Mouse (Mus musculus): ENCODE data around the gene Gm9049. TPM values are rescaled to one million over a fixed set of nuclear protein-coding genes. Genes with fewer than 3 reads are reported as not detected.
"Not testable (repeated sequence)": the region's sequence is repeated elsewhere in the genome, so short reads cannot be mapped to it uniquely, and the experiment has no call there.

Gene Gm9049
- polyA plus RNA-seq (2014; fragmentation: Nextera tagmentation; extraction: Ambion mirVana), result 0.07 TPM in 1 of 2 replicates, not detected in the other

DNA sequence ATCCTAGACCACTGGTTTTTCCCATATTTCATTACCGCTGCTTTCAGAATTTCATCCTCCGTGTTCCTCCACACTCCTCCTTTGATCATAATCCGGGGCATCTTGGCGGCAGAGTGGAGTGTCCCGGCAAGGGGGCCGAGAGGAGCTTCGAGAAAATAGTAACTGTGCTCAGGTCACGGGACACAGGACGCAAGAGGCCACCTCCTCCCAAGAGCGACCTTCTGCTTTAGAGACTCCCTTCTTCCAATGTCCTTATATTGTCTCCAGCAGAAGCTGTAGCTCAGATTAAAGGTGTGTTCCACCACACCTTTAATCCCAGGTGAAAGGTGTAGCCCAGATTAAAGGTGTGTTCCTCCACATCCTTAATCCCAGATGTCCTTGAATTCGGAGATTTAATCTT lies at the start of gene Gm9049:
Gene Gm9049 (minus strand): TSS at position 101 of the 400 bp plus-strand sequence.
- not testable (repeated sequence) for H3K4me3 ChIP-seq (ENCODE audit: low read depth, low read length); H3K4me1 ChIP-seq (replicated peaks; ENCODE audit: control insufficient read depth, insufficient read depth, low read length); DNase-seq (ENCODE audit: low spot score); H3K27ac ChIP-seq (ENCODE audit: low read depth, low read length); H3K9me3 ChIP-seq (ENCODE audit: control insufficient read depth, low read length); H3K4me2 ChIP-seq (replicated peaks; ENCODE audit: low read depth, low read length); H3K36me3 ChIP-seq (ENCODE audit: control insufficient read depth, insufficient read depth, low read length); H3K9ac ChIP-seq (ENCODE audit: low read depth, low read length); ATAC-seq (ENCODE audit: low FRiP score); H3K27me3 ChIP-seq (ENCODE audit: control insufficient read depth, insufficient read depth, low read length)
- WGBS, result 100% methylated on average over 1 of the region's 11 CpGs

DNA sequence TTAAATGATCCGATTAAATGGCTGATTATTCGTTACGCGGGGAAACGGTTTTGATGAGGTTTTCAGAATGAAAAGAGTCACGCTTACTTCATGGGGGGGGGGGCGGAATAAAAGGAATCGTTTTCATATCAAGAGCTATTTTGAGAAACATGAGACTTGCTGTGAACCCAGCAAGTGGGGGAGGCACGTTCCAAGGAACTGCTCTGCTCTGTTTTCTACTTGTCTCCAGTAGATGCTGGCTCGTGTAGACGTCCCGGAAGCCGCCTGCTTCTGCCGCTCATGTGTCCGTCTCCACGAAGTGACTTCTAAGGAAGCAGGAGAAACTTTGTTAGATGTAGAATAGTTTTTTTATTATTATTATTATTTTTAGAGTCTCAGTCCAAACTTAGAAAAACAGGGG lies 46.0 kb upstream of the Gm9049 start:
- 87% methylated on average over 16 of the region's 16 CpGs for WGBS
- ATAC-seq (ENCODE audit: low FRiP score), result no peak
- H3K4me1 ChIP-seq (replicated peaks; ENCODE audit: control insufficient read depth, insufficient read depth, low read length), result no peaks in the 10 kb centered on the region
- no peak overlapping the region for H3K27ac ChIP-seq (ENCODE audit: low read depth, low read length)
- H3K27me3 ChIP-seq (ENCODE audit: control insufficient read depth, insufficient read depth, low read length), result no peaks in the 10 kb centered on the region
- no peak overlapping the region for H3K4me3 ChIP-seq (ENCODE audit: low read depth, low read length)
- no peaks in the 10 kb centered on the region for H3K9me3 ChIP-seq (ENCODE audit: control insufficient read depth, low read length)
- no peak overlapping the region for H3K4me2 ChIP-seq (replicated peaks; ENCODE audit: low read depth, low read length)
- no peak for DNase-seq (ENCODE audit: low spot score)
- H3K9ac ChIP-seq (ENCODE audit: low read depth, low read length), result no peak overlapping the region
- no peaks in the 10 kb centered on the region for H3K36me3 ChIP-seq (ENCODE audit: control insufficient read depth, insufficient read depth, low read length)

DNA sequence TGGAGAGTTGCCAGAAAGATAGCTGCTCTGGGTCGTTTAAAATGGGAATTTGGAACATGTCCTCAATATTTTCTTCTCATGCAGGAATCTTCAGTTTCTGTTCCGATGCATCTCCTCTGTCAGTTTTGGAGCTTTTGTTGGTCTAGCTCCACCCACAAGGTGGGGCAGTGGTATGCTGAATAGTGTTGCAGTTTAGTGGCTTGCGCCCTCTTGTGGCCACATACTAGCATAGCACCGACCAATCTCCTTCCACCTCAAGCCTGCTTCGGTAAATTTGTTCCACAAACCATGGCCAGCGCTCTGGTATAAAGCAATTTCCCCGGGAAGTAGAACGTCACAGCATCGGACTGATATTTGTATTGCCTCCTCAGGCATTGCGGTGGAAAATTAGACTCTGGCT lies 16.5 kb upstream of the Gm9049 start:
- H3K4me3 ChIP-seq (ENCODE audit: low read depth, low read length), result no peak overlapping the region
- peak overlapping the region; percentile 15; the same call in 1 of the 2 replicates for H3K4me2 ChIP-seq (replicated peaks; ENCODE audit: low read depth, low read length)
- no peaks in the 10 kb centered on the region for H3K4me1 ChIP-seq (replicated peaks; ENCODE audit: control insufficient read depth, insufficient read depth, low read length)
- 11% methylated on average over 10 of the region's 10 CpGs for WGBS
- peak; percentile 91 for DNase-seq (ENCODE audit: low spot score)
- H3K36me3 ChIP-seq (ENCODE audit: control insufficient read depth, insufficient read depth, low read length), result no peaks in the 10 kb centered on the region
- H3K9me3 ChIP-seq (ENCODE audit: control insufficient read depth, low read length), result no peaks in the 10 kb centered on the region
- ATAC-seq (ENCODE audit: low FRiP score), result peak; percentile 93
- no peak overlapping the region for H3K9ac ChIP-seq (ENCODE audit: low read depth, low read length)
- H3K27ac ChIP-seq (ENCODE audit: low read depth, low read length), result no peak overlapping the region
- H3K27me3 ChIP-seq (ENCODE audit: control insufficient read depth, insufficient read depth, low read length), result no peaks in the 10 kb centered on the region

DNA sequence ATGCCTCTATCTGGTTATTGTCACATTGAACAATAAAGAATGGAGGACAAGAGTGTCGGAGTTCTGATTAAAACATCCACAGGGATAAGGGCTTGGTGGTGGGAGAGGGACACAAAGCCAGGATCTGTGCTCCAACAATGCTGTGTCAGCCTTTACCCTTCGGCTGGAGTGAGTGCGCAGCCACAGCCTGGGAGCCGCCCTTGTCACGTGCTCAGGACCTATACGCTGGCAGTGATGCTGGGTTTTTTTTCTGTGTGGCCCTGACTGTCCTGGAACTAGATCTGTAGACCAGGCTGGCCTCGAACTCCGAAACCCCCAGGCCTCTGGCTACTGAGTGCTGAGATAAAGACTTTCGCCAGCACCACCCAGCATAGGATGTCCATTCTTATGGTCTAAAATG lies 15.6 kb upstream of the Gm9049 start:
- no peak overlapping the region for H3K27ac ChIP-seq (ENCODE audit: low read depth, low read length)
- DNase-seq (ENCODE audit: low spot score) (no peak), ATAC-seq (ENCODE audit: low FRiP score) (no peak)
- no peak overlapping the region for H3K4me3 ChIP-seq (ENCODE audit: low read depth, low read length)
- no peaks in the 10 kb centered on the region for H3K4me1 ChIP-seq (replicated peaks; ENCODE audit: control insufficient read depth, insufficient read depth, low read length)
- H3K4me2 ChIP-seq (replicated peaks; ENCODE audit: low read depth, low read length), result no peak overlapping the region
- H3K9ac ChIP-seq (ENCODE audit: low read depth, low read length), result no peak overlapping the region
- no peaks in the 10 kb centered on the region for H3K27me3 ChIP-seq (ENCODE audit: control insufficient read depth, insufficient read depth, low read length)
- WGBS, result 90% methylated on average over 9 of the region's 9 CpGs
- H3K36me3 ChIP-seq (ENCODE audit: control insufficient read depth, insufficient read depth, low read length), result no peaks in the 10 kb centered on the region
- no peaks in the 10 kb centered on the region for H3K9me3 ChIP-seq (ENCODE audit: control insufficient read depth, low read length)

DNA sequence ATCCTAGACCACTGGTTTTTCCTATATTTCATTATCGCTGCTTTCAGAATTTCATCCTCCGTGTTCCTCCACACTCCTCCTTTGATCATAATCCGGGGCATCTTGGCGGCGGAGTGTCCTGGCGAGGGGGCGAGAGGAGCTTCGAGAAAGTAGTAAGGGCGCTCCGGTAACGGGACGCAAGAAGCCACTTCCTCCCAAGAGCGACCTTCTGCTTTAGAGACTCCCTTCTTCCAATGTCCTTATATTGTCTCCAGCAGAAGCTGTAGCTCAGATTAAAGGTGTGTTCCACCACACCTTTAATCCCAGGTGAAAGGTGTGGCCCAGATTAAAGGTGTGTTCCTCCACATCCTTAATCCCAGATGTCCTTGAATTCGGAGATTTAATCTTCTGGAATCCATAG lies 5.3 kb downstream of the Gm9049 start, which contains the start of gene Gm9048:
Gene Gm9048 (minus strand): TSS at position 101 of the 400 bp plus-strand sequence.
- not testable (repeated sequence) for H3K9me3 ChIP-seq (ENCODE audit: control insufficient read depth, low read length); H3K4me1 ChIP-seq (replicated peaks; ENCODE audit: control insufficient read depth, insufficient read depth, low read length); DNase-seq (ENCODE audit: low spot score); H3K27me3 ChIP-seq (ENCODE audit: control insufficient read depth, insufficient read depth, low read length); H3K27ac ChIP-seq (ENCODE audit: low read depth, low read length); ATAC-seq (ENCODE audit: low FRiP score); H3K4me2 ChIP-seq (replicated peaks; ENCODE audit: low read depth, low read length); H3K9ac ChIP-seq (ENCODE audit: low read depth, low read length); H3K36me3 ChIP-seq (ENCODE audit: control insufficient read depth, insufficient read depth, low read length); H3K4me3 ChIP-seq (ENCODE audit: low read depth, low read length)
- 100% methylated on average over 1 of the region's 14 CpGs for WGBS

DNA sequence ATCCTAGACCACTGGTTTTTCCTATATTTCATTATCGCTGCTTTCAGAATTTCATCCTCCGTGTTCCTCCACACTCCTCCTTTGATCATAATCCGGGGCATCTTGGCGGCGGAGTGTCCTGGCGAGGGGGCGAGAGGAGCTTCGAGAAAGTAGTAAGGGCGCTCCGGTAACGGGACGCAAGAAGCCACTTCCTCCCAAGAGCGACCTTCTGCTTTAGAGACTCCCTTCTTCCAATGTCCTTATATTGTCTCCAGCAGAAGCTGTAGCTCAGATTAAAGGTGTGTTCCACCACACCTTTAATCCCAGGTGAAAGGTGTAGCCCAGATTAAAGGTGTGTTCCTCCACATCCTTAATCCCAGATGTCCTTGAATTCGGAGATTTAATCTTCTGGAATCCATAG lies 10.8 kb downstream of the Gm9049 start, which contains the start of gene Gm9046:
Gene Gm9046 (minus strand): TSS at position 101 of the 400 bp plus-strand sequence.
- not testable (repeated sequence) for H3K4me3 ChIP-seq (ENCODE audit: low read depth, low read length); H3K4me2 ChIP-seq (replicated peaks; ENCODE audit: low read depth, low read length); H3K36me3 ChIP-seq (ENCODE audit: control insufficient read depth, insufficient read depth, low read length); H3K27me3 ChIP-seq (ENCODE audit: control insufficient read depth, insufficient read depth, low read length); H3K27ac ChIP-seq (ENCODE audit: low read depth, low read length); H3K4me1 ChIP-seq (replicated peaks; ENCODE audit: control insufficient read depth, insufficient read depth, low read length); H3K9me3 ChIP-seq (ENCODE audit: control insufficient read depth, low read length); DNase-seq (ENCODE audit: low spot score); ATAC-seq (ENCODE audit: low FRiP score); H3K9ac ChIP-seq (ENCODE audit: low read depth, low read length)
- no CpG with 5 or more reads among the region's 14 CpGs for WGBS

DNA sequence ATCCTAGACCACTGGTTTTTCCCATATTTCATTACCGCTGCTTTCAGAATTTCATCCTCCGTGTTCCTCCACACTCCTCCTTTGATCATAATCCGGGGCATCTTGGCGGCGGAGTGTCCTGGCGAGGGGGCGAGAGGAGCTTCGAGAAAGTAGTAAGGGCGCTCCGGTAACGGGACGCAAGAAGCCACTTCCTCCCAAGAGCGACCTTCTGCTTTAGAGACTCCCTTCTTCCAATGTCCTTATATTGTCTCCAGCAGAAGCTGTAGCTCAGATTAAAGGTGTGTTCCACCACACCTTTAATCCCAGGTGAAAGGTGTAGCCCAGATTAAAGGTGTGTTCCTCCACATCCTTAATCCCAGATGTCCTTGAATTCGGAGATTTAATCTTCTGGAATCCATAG lies 16.2 kb downstream of the Gm9049 start, which contains the start of gene Gm9045:
Gene Gm9045 (minus strand): TSS at position 101 of the 400 bp plus-strand sequence.
- not testable (repeated sequence) for H3K9ac ChIP-seq (ENCODE audit: low read depth, low read length); H3K4me3 ChIP-seq (ENCODE audit: low read depth, low read length); H3K4me2 ChIP-seq (replicated peaks; ENCODE audit: low read depth, low read length); H3K4me1 ChIP-seq (replicated peaks; ENCODE audit: control insufficient read depth, insufficient read depth, low read length); ATAC-seq (ENCODE audit: low FRiP score); DNase-seq (ENCODE audit: low spot score); H3K27me3 ChIP-seq (ENCODE audit: control insufficient read depth, insufficient read depth, low read length); H3K27ac ChIP-seq (ENCODE audit: low read depth, low read length); H3K36me3 ChIP-seq (ENCODE audit: control insufficient read depth, insufficient read depth, low read length); H3K9me3 ChIP-seq (ENCODE audit: control insufficient read depth, low read length)
- no CpG with 5 or more reads among the region's 14 CpGs for WGBS

DNA sequence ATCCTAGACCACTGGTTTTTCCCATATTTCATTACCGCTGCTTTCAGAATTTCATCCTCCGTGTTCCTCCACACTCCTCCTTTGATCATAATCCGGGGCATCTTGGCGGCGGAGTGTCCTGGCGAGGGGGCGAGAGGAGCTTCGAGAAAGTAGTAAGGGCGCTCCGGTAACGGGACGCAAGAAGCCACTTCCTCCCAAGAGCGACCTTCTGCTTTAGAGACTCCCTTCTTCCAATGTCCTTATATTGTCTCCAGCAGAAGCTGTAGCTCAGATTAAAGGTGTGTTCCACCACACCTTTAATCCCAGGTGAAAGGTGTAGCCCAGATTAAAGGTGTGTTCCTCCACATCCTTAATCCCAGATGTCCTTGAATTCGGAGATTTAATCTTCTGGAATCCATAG lies 21.6 kb downstream of the Gm9049 start, which contains the start of gene Gm9044:
Gene Gm9044 (minus strand): TSS at position 101 of the 400 bp plus-strand sequence.
- not testable (repeated sequence) for H3K9me3 ChIP-seq (ENCODE audit: control insufficient read depth, low read length); H3K4me3 ChIP-seq (ENCODE audit: low read depth, low read length); H3K27me3 ChIP-seq (ENCODE audit: control insufficient read depth, insufficient read depth, low read length); H3K4me1 ChIP-seq (replicated peaks; ENCODE audit: control insufficient read depth, insufficient read depth, low read length); H3K36me3 ChIP-seq (ENCODE audit: control insufficient read depth, insufficient read depth, low read length); ATAC-seq (ENCODE audit: low FRiP score); DNase-seq (ENCODE audit: low spot score); H3K9ac ChIP-seq (ENCODE audit: low read depth, low read length); H3K27ac ChIP-seq (ENCODE audit: low read depth, low read length); H3K4me2 ChIP-seq (replicated peaks; ENCODE audit: low read depth, low read length)
- WGBS, result no CpG with 5 or more reads among the region's 14 CpGs

DNA sequence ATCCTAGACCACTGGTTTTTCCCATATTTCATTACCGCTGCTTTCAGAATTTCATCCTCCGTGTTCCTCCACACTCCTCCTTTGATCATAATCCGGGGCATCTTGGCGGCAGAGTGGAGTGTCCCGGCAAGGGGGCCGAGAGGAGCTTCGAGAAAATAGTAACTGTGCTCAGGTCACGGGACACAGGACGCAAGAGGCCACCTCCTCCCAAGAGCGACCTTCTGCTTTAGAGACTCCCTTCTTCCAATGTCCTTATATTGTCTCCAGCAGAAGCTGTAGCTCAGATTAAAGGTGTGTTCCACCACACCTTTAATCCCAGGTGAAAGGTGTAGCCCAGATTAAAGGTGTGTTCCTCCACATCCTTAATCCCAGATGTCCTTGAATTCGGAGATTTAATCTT lies 27.0 kb downstream of the Gm9049 start, which contains the start of gene Gm9040:
Gene Gm9040 (minus strand): TSS at position 101 of the 400 bp plus-strand sequence.
- not testable (repeated sequence) for ATAC-seq (ENCODE audit: low FRiP score); H3K9ac ChIP-seq (ENCODE audit: low read depth, low read length); DNase-seq (ENCODE audit: low spot score); H3K27ac ChIP-seq (ENCODE audit: low read depth, low read length); H3K27me3 ChIP-seq (ENCODE audit: control insufficient read depth, insufficient read depth, low read length); H3K4me1 ChIP-seq (replicated peaks; ENCODE audit: control insufficient read depth, insufficient read depth, low read length); H3K4me3 ChIP-seq (ENCODE audit: low read depth, low read length); H3K36me3 ChIP-seq (ENCODE audit: control insufficient read depth, insufficient read depth, low read length); H3K4me2 ChIP-seq (replicated peaks; ENCODE audit: low read depth, low read length); H3K9me3 ChIP-seq (ENCODE audit: control insufficient read depth, low read length)
- WGBS, result no CpG with 5 or more reads among the region's 11 CpGs
